Comparison of ENCODE assay signal across 12 mouse cellular contexts in the genomic region with DNA sequence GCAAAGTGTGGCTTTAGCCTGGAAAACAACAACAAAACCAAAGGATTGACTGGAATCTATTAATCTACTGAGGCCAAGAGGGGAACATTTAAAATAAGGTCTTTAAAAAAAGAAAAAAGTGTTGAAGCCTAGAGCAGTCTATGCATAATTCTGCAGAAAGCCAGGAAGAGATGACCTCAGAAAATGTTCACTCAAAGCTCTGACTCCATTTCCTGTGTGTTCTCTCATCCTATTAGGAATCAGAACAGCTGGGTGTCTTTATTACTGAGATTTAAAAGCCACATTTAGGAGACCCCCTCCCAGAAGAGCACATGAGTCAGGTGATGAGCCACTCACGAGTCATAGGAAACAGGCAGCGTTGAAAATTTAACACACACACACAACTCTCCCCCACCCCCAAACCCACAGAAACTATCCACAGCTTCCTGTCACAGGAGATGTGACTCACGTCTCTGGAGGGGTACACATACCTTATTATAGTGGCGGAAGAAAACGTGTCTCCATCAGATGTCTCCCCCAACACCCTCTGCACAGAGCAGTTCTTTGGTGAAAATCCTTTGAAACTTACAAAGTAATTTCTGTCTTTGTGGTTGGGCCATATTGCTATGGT.
DNase-seq lines count a peak whose midpoint lies in the region; ATAC-seq and TF ChIP-seq lines count a peak whose summit lies in the region.
"Had no signal": no experiment of that assay in that cellular context is flagged by ENCODE, and none has a peak within 500 bp of the region (broad histone marks: within the 10 kb centered on the region; RNA-seq: fewer than 3 reads in every experiment).

No protein-coding gene starts in this region.

- 8% methylated on average over 5 of the region's 5 CpGs for WGBS in spleen, adult 2 months
- 51% methylated on average over 5 of the region's 5 CpGs for WGBS in heart, embryonic 11.5 days (ENCODE audit: insufficient replicate concordance)

- H3K4me2 ChIP-seq in myocyte (ENCODE audit: low read depth): peak overlapping the region; percentile 61
- H3K4me2 ChIP-seq in heart, embryonic 11.5 days: no peak overlapping the region
- H3K4me2 ChIP-seq: heart, embryonic 13.5 days had no signal

- H3K4me1 ChIP-seq in spleen, adult 2 months (ENCODE audit: control insufficient read depth, insufficient read depth, insufficient read length): 0 out of 2 replicates have a peak, but pooled peaks cover 2% of the 10 kb centered on the region
- no peaks in the 10 kb centered on the region for H3K4me1 ChIP-seq in heart, embryonic 11.5 days (ENCODE audit: control insufficient read depth, insufficient read depth, low read length)
- H3K4me1 ChIP-seq: heart, embryonic 13.5 days had no signal

- H3K36me3 ChIP-seq in spleen, adult 2 months (ENCODE audit: control insufficient read depth, insufficient read depth, low read length): no peaks in the 10 kb centered on the region
- no peaks in the 10 kb centered on the region for H3K36me3 ChIP-seq in myocyte (ENCODE audit: control insufficient read depth, insufficient read depth)
- no peaks in the 10 kb centered on the region for H3K36me3 ChIP-seq in heart, embryonic 11.5 days (ENCODE audit: control insufficient read depth, insufficient read depth, low read length)
- H3K36me3 ChIP-seq: heart, embryonic 13.5 days had no signal

- TF ChIP-seq POLR2A in spleen, adult 2 months (IDR thresholded peaks at IDR 0.05; ENCODE audit: low read depth, low read length): no peak
- no peak for TF ChIP-seq POLR2A in myocyte (IDR thresholded peaks at IDR 0.05; ENCODE audit: insufficient read length, low read depth)

- H3K9me3 ChIP-seq in heart, embryonic 11.5 days (replicated peaks; ENCODE audit: control insufficient read depth, low read length): no peaks in the 10 kb centered on the region
- H3K9me3 ChIP-seq: heart, embryonic 13.5 days had no signal

- peak; percentile 7 to 34 for DNase-seq in spleen, adult 2 months (ENCODE audit: low read depth in 1 of 2, low spot score in 2 of 2)
- DNase-seq in spleen, postnatal 14 days (ENCODE audit: low spot score in 2 of 2): no peak
- DNase-seq in c-Kit-positive CD71-negative TER-119-negative erythroid progenitor cells, embryonic 14.5 days (ENCODE audit: low read depth): peak; percentile 53
- DNase-seq in thymus, postnatal 4 days: peak; percentile 38
- DNase-seq in heart, adult 9 months (ENCODE audit: low spot score in 2 of 2): no peak
- DNase-seq in cerebellum, postnatal 4 days (ENCODE audit: low spot score in 2 of 2): no peak
- DNase-seq: kidney, postnatal 14 days; layer of hippocampus, postnatal 36 days had no signal

- no peak overlapping the region for H3ac ChIP-seq in myocyte (ENCODE audit: control insufficient read depth, insufficient read length)

- no peak overlapping the region for H3K9ac ChIP-seq in heart, embryonic 11.5 days (ENCODE audit: low read depth, low read length)
- H3K9ac ChIP-seq: heart, embryonic 13.5 days had no signal

- no peak overlapping the region for H3K4me3 ChIP-seq in spleen, adult 2 months (ENCODE audit: extremely low read depth, insufficient read depth, insufficient read length)
- no peak overlapping the region for H3K4me3 ChIP-seq in myocyte
- no peak overlapping the region for H3K4me3 ChIP-seq in heart, embryonic 11.5 days (ENCODE audit: low read depth, low read length)
- H3K4me3 ChIP-seq: heart, embryonic 13.5 days had no signal

- no peaks in the 10 kb centered on the region for H3K79me2 ChIP-seq in myocyte (ENCODE audit: control insufficient read depth, insufficient read depth)

- H3K27ac ChIP-seq in spleen, adult 2 months (ENCODE audit: insufficient read depth, low read length): no peak overlapping the region
- H3K27ac ChIP-seq in heart, embryonic 11.5 days (ENCODE audit: low read depth, low read length): no peak overlapping the region
- H3K27ac ChIP-seq: heart, embryonic 13.5 days had no signal

- H3K27me3 ChIP-seq in spleen, adult 2 months (ENCODE audit: control insufficient read depth, insufficient read depth, low read length): no peaks in the 10 kb centered on the region
- H3K27me3 ChIP-seq in myocyte (ENCODE audit: control insufficient read depth, insufficient read depth, insufficient read length): no peaks in the 10 kb centered on the region
- no peaks in the 10 kb centered on the region for H3K27me3 ChIP-seq in heart, embryonic 11.5 days (ENCODE audit: control insufficient read depth, insufficient read depth, low read length)
- H3K27me3 ChIP-seq: heart, embryonic 13.5 days had no signal

- TF ChIP-seq CTCF in spleen, adult 2 months (IDR thresholded peaks at IDR 0.05; ENCODE audit: extremely low read depth, insufficient read depth, insufficient read length, insufficient replicate concordance): no peak

- no peak for ATAC-seq in heart, embryonic 11.5 days (replicated peaks; ENCODE audit: insufficient number of reproducible peaks, low FRiP score, low TSS enrichment)
- ATAC-seq: hindbrain, embryonic 16.5 days had no signal

TF ChIP-seq in myocyte, 11 proteins besides CTCF, POLR2A, EP300 and RAD21:
- peak; percentile 11 for TF ChIP-seq MAX (IDR thresholded peaks at IDR 0.05; ENCODE audit: low read depth)
- TF ChIP-seq REST (IDR thresholded peaks at IDR 0.05; ENCODE audit: insufficient read depth, insufficient read length): no peak
- no peak for TF ChIP-seq SRF (IDR thresholded peaks at IDR 0.05; ENCODE audit: control insufficient read depth, insufficient read length, low read depth)
- peak; percentile 52 for TF ChIP-seq USF1 (IDR thresholded peaks at IDR 0.05; ENCODE audit: low read depth)
- TF ChIP-seq POLR2AphosphoS2 (IDR thresholded peaks at IDR 0.05; ENCODE audit: insufficient read length, low read depth): no peak
- TF ChIP-seq TCF12 (IDR thresholded peaks at IDR 0.05; ENCODE audit: insufficient read depth, poor library complexity, severe bottlenecking): no peak
- no peak for TF ChIP-seq MYOD1 (IDR thresholded peaks at IDR 0.05; ENCODE audit: control insufficient read depth in 1 of 3, insufficient read length in 2 of 3, low read depth in 2 of 3)

Comparison
In these comparisons a context has a peak if more than half of its experiments do, and no peak if none do; other contexts are left out.
1. DNase-seq: peak in spleen, adult 2 months (2 of 2), c-Kit-positive CD71-negative TER-119-negative erythroid progenitor cells, embryonic 14.5 days (single experiment) and thymus, postnatal 4 days (single experiment); none in spleen, postnatal 14 days (0 of 2), heart, adult 9 months (0 of 2) and cerebellum, postnatal 4 days (0 of 2).